Mouse (Mus musculus): ENCODE measurements around the gene Prpf18. TPM values are rescaled to one million over a fixed set of nuclear protein-coding genes. Genes with fewer than 3 reads are reported as not detected.
"Not testable (repeated sequence)": the region's sequence is repeated elsewhere in the genome, so short reads cannot be mapped to it uniquely, and the experiment has no call there.

Prpf18 gene
- total and polyA plus RNA-seq, 3 experiments = 11.4 to 34.7 (median 29.0) TPM

GRCm38 (mm10) chr2:4620640-4621401 lies 31.1 kb downstream of the Prpf18 start:
- no peaks in the 10 kb centered on the region for H3K79me2 ChIP-seq (replicated peaks; ENCODE audit: control insufficient read depth, insufficient read depth, low read length)
- TF ChIP-seq CTCF (IDR thresholded peaks at IDR 0.05) = no peak
- no peak for TF ChIP-seq POLR2A (IDR thresholded peaks at IDR 0.05; ENCODE audit: insufficient read depth, low read depth, low read length)
- no peak for TF ChIP-seq EP300 (IDR thresholded peaks at IDR 0.05; ENCODE audit: insufficient read depth, low read depth, low read length)
- no peaks in the 10 kb centered on the region for H3K27me3 ChIP-seq (ENCODE audit: control insufficient read depth, insufficient read depth, low read length)
- no peak overlapping the region for H3K9ac ChIP-seq (ENCODE audit: low read depth, low read length)
- DNase-seq = peak; percentile 44 to 67
- H3K4me1 ChIP-seq (ENCODE audit: control insufficient read depth, insufficient read depth, low read length) = no peaks in the 10 kb centered on the region
- peaks cover 3% of the 10 kb centered on the region; the same call in 1 of the 2 replicates for H3K36me3 ChIP-seq (ENCODE audit: control insufficient read depth, insufficient read depth, low read length)
- WGBS = 65% methylated on average over 12 of the region's 12 CpGs
- no peak overlapping the region for H3K4me3 ChIP-seq
- intact Hi-C loops (cut with DNase I) = no loop called here
- H3K27ac ChIP-seq = peak overlapping the region; percentile 57

- no peaks in the 10 kb centered on the region for H3K27me3 ChIP-seq (ENCODE audit: control insufficient read depth, insufficient read depth, low read length)
- 58% methylated on average over 6 of the region's 6 CpGs for WGBS
- H3K27ac ChIP-seq = peak overlapping the region; percentile 26; the same call in 1 of the 2 replicates
- H3K4me1 ChIP-seq (ENCODE audit: control insufficient read depth, insufficient read depth, low read length) = no peaks in the 10 kb centered on the region
- H3K9ac ChIP-seq (ENCODE audit: low read depth, low read length) = no peak overlapping the region
- no peak for DNase-seq
- TF ChIP-seq EP300 (IDR thresholded peaks at IDR 0.05; ENCODE audit: insufficient read depth, low read depth, low read length) = no peak
- TF ChIP-seq CTCF (IDR thresholded peaks at IDR 0.05) = no peak
- no peak for TF ChIP-seq POLR2A (IDR thresholded peaks at IDR 0.05; ENCODE audit: insufficient read depth, low read depth, low read length)
- intact Hi-C loops (cut with DNase I) = no loop called here
- H3K36me3 ChIP-seq (ENCODE audit: control insufficient read depth, insufficient read depth, low read length) = peaks cover 3% of the 10 kb centered on the region; the same call in 1 of the 2 replicates
- no peak overlapping the region for H3K4me3 ChIP-seq
- H3K79me2 ChIP-seq (replicated peaks; ENCODE audit: control insufficient read depth, insufficient read depth, low read length) = no peaks in the 10 kb centered on the region
Observed at GRCm38 (mm10) chr2:4619893-4620593, 31.9 kb downstream of the Prpf18 start.

GRCm38 (mm10) chr2:4619126-4619525 lies 32.8 kb downstream of the Prpf18 start:
- intact Hi-C loops (cut with DNase I); H3K27me3 ChIP-seq (ENCODE audit: control insufficient read depth, insufficient read depth, low read length); H3K36me3 ChIP-seq (ENCODE audit: control insufficient read depth, insufficient read depth, low read length); H3K79me2 ChIP-seq (replicated peaks; ENCODE audit: control insufficient read depth, insufficient read depth, low read length); H3K9ac ChIP-seq (ENCODE audit: low read depth, low read length); DNase-seq; H3K27ac ChIP-seq; H3K4me1 ChIP-seq (ENCODE audit: control insufficient read depth, insufficient read depth, low read length); H3K4me3 ChIP-seq: not testable (repeated sequence)

GRCm38 (mm10) chr2:4616995-4617394 lies 34.9 kb downstream of the Prpf18 start:
- H3K27ac ChIP-seq = no peak overlapping the region
- H3K79me2 ChIP-seq (replicated peaks; ENCODE audit: control insufficient read depth, insufficient read depth, low read length) = no peaks in the 10 kb centered on the region
- H3K4me3 ChIP-seq = no peak overlapping the region
- intact Hi-C loops (cut with DNase I) = no loop called here
- H3K4me1 ChIP-seq (ENCODE audit: control insufficient read depth, insufficient read depth, low read length) = peaks cover 5% of the 10 kb centered on the region
- no peak overlapping the region for H3K9ac ChIP-seq (ENCODE audit: low read depth, low read length)
- no peak for DNase-seq
- TF ChIP-seq POLR2A (IDR thresholded peaks at IDR 0.05; ENCODE audit: insufficient read depth, low read depth, low read length) = no peak
- TF ChIP-seq EP300 (IDR thresholded peaks at IDR 0.05; ENCODE audit: insufficient read depth, low read depth, low read length) = no peak
- no peak for TF ChIP-seq CTCF (IDR thresholded peaks at IDR 0.05)
- no peaks in the 10 kb centered on the region for H3K27me3 ChIP-seq (ENCODE audit: control insufficient read depth, insufficient read depth, low read length)
- H3K36me3 ChIP-seq (ENCODE audit: control insufficient read depth, insufficient read depth, low read length) = peaks cover 5% of the 10 kb centered on the region
- 80% methylated on average over 4 of the region's 4 CpGs for WGBS

GRCm38 (mm10) chr2:4615014-4615546 lies 36.8 kb downstream of the Prpf18 start:
- H3K27ac ChIP-seq = no peak overlapping the region; the same call in 1 of the 2 replicates
- H3K79me2 ChIP-seq (replicated peaks; ENCODE audit: control insufficient read depth, insufficient read depth, low read length) = no peaks in the 10 kb centered on the region
- no peak overlapping the region for H3K9ac ChIP-seq (ENCODE audit: low read depth, low read length)
- WGBS = 85% methylated on average over 2 of the region's 2 CpGs
- H3K4me3 ChIP-seq = no peak overlapping the region
- intact Hi-C loops (cut with DNase I) = no loop called here
- H3K4me1 ChIP-seq (ENCODE audit: control insufficient read depth, insufficient read depth, low read length) = peaks cover 7% of the 10 kb centered on the region
- no peak for DNase-seq
- H3K27me3 ChIP-seq (ENCODE audit: control insufficient read depth, insufficient read depth, low read length) = no peaks in the 10 kb centered on the region
- H3K36me3 ChIP-seq (ENCODE audit: control insufficient read depth, insufficient read depth, low read length) = peaks cover 3% of the 10 kb centered on the region
- TF ChIP-seq POLR2A (IDR thresholded peaks at IDR 0.05; ENCODE audit: insufficient read depth, low read depth, low read length) = no peak
- TF ChIP-seq CTCF (IDR thresholded peaks at IDR 0.05) = no peak
- TF ChIP-seq EP300 (IDR thresholded peaks at IDR 0.05; ENCODE audit: insufficient read depth, low read depth, low read length) = no peak

- H3K4me3 ChIP-seq; H3K27me3 ChIP-seq (ENCODE audit: control insufficient read depth, insufficient read depth, low read length); H3K79me2 ChIP-seq (replicated peaks; ENCODE audit: control insufficient read depth, insufficient read depth, low read length); H3K27ac ChIP-seq; H3K4me1 ChIP-seq (ENCODE audit: control insufficient read depth, insufficient read depth, low read length); intact Hi-C loops (cut with DNase I); H3K36me3 ChIP-seq (ENCODE audit: control insufficient read depth, insufficient read depth, low read length); DNase-seq; H3K9ac ChIP-seq (ENCODE audit: low read depth, low read length): not testable (repeated sequence)
- 18% methylated on average over 6 of the region's 6 CpGs for WGBS
Observed at GRCm38 (mm10) chr2:4614276-4614929, 37.5 kb downstream of the Prpf18 start.

Measured in heart, adult 2 months (tissue).